27 mouse cellular contexts compared by ENCODE assay signal in genomic region chr2:139694638-139695037, GRCm38 (mm10).
"Had no signal": no experiment of that assay in that cellular context is flagged by ENCODE, and none has a peak within 500 bp of the region (broad histone marks: within the 10 kb centered on the region; RNA-seq: fewer than 3 reads in every experiment).

No protein-coding gene starts in this region.

- H3K9me3 ChIP-seq: heart, embryonic 10.5 days; heart, embryonic 12.5 days; hindbrain, embryonic 10.5 days; hindbrain, embryonic 12.5 days; intestine, embryonic 15.5 days; kidney, embryonic 15.5 days; limb, embryonic 10.5 days; limb, embryonic 12.5 days had no signal

- H3K9ac ChIP-seq: forebrain, postnatal 0 days; heart, embryonic 12.5 days; hindbrain, embryonic 12.5 days; hindbrain, embryonic 14.5 days; intestine, embryonic 15.5 days; kidney, embryonic 15.5 days; limb, embryonic 12.5 days had no signal

- ATAC-seq: forebrain, postnatal 0 days; hindbrain, embryonic 16.5 days; inflammation-experienced regulatory T-cells, adult 6 months; intestine, embryonic 15.5 days; intestine, postnatal 0 days had no signal

- DNase-seq: forebrain, postnatal 0 days; gastrocnemius, adult 2 months; gastrocnemius, postnatal 10 days; gastrocnemius, postnatal 25 days; heart, adult 18-20 months; heart, postnatal 10 days; heart, postnatal 4 days; kidney, adult 18-20 months; kidney, adult 9 months; kidney, postnatal 14 days; kidney, postnatal 4 days; liver had no signal

- H3K27ac ChIP-seq: gastrocnemius, adult 2 months; heart, embryonic 10.5 days; hindbrain, embryonic 10.5 days; hindbrain, embryonic 12.5 days; hindbrain, embryonic 14.5 days; intestine, embryonic 15.5 days; kidney, embryonic 15.5 days; kidney, postnatal 0 days; layer of hippocampus, adult 2 months; left cerebral cortex, adult 2 months; limb, embryonic 10.5 days; limb, embryonic 12.5 days had no signal

- H3K4me1 ChIP-seq: heart, embryonic 10.5 days; heart, embryonic 12.5 days; hindbrain, embryonic 10.5 days; hindbrain, embryonic 12.5 days; intestine, embryonic 15.5 days; limb, embryonic 12.5 days had no signal

- H3K4me3 ChIP-seq: gastrocnemius, adult 2 months; heart, embryonic 10.5 days; heart, embryonic 12.5 days; hindbrain, embryonic 10.5 days; hindbrain, embryonic 12.5 days; intestine, embryonic 15.5 days; kidney, embryonic 15.5 days; layer of hippocampus, adult 2 months; left cerebral cortex, adult 2 months; limb, embryonic 10.5 days; limb, embryonic 12.5 days had no signal

- H3K27me3 ChIP-seq: heart, embryonic 12.5 days; hindbrain, embryonic 12.5 days; intestine, embryonic 15.5 days; kidney, embryonic 15.5 days; limb, embryonic 12.5 days had no signal

- H3K36me3 ChIP-seq: heart, embryonic 10.5 days; heart, embryonic 12.5 days; hindbrain, embryonic 10.5 days; hindbrain, embryonic 12.5 days; intestine, embryonic 15.5 days; kidney, embryonic 15.5 days; limb, embryonic 10.5 days; limb, embryonic 12.5 days had no signal

- H3K4me2 ChIP-seq: heart, embryonic 12.5 days; hindbrain, embryonic 12.5 days; hindbrain, embryonic 14.5 days; intestine, embryonic 15.5 days; kidney, embryonic 15.5 days; limb, embryonic 12.5 days had no signal
